Mouse (Mus musculus) ovary, adult 10 weeks (tissue): ENCODE results near the gene Actn2. TPM values are rescaled to one million over a fixed set of nuclear protein-coding genes. Genes with fewer than 3 reads are reported as not detected.

Source experiments
- polyA plus RNA-seq: library from polyadenylated mRNA; stranded (reverse); fragments of 350-450 nt; fragmentation: Illumina TruSeq; extraction: RNeasy Lipid Tissue Mini Kit (QIAGEN cat#74804); gene quantifications from one replicate; pipeline ENCODE4 v1.2.3, GENCODE M21; 2014

Gene Actn2
- polyA plus RNA-seq, result not detected

DNA sequence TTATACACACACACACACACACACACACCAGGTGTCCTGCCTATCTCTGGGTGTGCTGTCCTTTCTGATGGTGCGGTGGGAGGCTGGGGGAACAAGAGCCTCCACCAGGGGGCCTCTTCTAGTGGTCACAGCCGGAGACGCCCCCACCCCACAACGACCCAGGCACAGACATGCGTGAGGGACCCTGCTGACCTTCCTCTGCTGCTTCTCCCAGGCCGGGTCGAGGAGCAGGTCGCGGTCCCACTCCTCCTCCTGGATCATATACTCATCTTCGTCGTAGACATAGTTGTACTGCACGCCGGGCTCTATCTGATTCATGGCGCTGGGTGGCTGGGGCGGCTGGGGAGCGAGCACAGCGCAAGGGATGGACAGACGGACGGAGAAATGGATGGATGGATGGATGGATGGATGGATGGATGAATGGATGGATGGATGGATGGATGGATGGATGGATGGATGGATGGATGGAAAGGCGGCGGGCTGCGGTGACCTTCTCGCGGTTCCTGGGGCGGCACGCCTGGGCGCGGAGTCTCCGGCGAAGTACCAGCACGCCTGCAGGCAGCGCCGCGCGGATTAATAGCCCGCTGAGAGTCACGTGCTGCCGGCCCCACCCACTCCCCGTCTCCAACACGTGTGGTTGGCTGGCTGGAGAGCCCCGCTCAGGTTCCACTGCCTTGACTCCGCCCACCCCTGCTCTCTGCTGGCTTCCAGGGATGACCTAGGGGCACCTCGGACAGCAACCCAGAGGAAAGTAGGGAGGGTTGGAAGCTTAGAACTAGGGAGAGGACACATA is at the start of gene Actn2:
Gene Actn2 (minus strand): TSS at position 578 of the 793 bp plus-strand sequence.

DNA sequence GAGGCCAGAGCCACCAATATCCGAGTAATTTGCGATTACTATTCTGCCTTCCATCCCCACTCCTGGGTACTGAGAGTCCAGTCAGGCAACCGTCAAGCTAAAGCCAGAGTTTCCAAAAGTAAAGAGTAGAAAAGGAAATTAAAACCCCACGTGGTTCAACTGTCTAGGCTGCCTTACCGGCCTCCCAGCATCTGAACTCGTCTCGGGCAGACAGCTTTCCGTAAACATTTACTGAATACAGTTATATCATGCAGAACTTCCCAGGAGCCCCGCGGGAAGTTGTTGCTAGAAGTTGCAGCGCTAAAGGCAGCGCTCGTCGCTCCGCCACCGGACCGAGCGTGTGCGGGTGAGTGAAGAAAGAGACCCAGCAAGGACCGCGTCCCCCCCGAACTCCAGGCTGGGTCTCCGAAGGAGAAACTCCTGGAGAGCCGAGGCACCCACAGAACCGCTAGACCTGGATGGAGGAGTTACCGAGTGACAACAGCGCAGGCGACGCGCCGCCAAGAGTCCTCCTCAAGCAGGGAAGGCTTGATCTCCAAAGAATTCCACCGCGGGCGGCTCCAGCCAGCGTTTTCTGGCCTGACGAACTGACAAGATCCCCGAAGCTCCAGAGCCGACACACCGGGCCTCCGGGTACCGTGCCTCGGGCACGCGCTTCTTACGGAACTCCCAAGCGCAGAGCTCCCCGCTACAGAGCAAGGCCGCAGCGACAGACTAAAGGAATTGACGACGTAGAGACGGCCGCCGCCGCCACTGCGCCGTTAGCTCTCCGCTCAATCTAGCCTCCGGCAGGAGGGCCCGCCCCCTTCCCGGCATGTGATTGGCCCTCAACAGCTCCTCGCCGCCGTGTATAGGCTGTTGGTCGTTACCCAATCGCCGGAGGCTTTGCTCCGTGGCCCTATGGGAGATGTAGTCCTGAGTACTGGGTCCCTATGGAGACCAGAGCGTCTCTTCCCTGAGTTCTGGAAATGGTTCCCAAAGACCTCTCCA is 82.9 kb downstream of the Actn2 start, which contains the start of gene Mtr:
Gene Mtr (minus strand): TSS at position 723 of the 990 bp plus-strand sequence.

Other genes starting within 250 kb of the Actn2 start
- gene Ryr2, start 233.8 kb downstream of the Actn2 start, polyA plus RNA-seq, result 3.2 TPM
- 40.4 TPM for gene Mtr, start 82.6 kb downstream of the Actn2 start, polyA plus RNA-seq
- gene Heatr1, start 54.3 kb upstream of the Actn2 start, polyA plus RNA-seq, result 18.1 TPM
- gene Lgals8, start 124.2 kb upstream of the Actn2 start, polyA plus RNA-seq, result 69.9 TPM
- gene Edaradd, start 179.7 kb upstream of the Actn2 start, polyA plus RNA-seq, result 0.09 TPM
- 63.0 TPM for gene Ero1lb, start 225.1 kb upstream of the Actn2 start, polyA plus RNA-seq